Mouse (Mus musculus): Measurements from ENCODE around the gene Adtrp. TPM values are rescaled to one million over a fixed set of nuclear protein-coding genes. Genes with fewer than 3 reads are reported as not detected.

Adtrp gene
- polyA plus RNA-seq, 1 experiment from 2014 or later: 3.0 TPM

- H3K4me1 ChIP-seq (ENCODE audit: control insufficient read depth, low read depth, low read length): no peaks in the 10 kb centered on the region
- H3K27me3 ChIP-seq (ENCODE audit: control insufficient read depth, insufficient read depth, low read depth, low read length): no peaks in the 10 kb centered on the region
- H3K36me3 ChIP-seq (ENCODE audit: control insufficient read depth, insufficient read depth): no peaks in the 10 kb centered on the region
- H3K27ac ChIP-seq (ENCODE audit: low read length): no peak overlapping the region
- no peak overlapping the region for H3K4me2 ChIP-seq (ENCODE audit: low read depth, low read length)
- 66% methylated on average over 7 of the region's 7 CpGs for WGBS (ENCODE audit: insufficient replicate concordance)
- no peaks in the 10 kb centered on the region for H3K9me3 ChIP-seq (replicated peaks; ENCODE audit: control insufficient read depth, low read length)
- no peak for ATAC-seq (ENCODE audit: low read depth)
- no peak overlapping the region for H3K9ac ChIP-seq (ENCODE audit: low read depth, low read length)
- H3K4me3 ChIP-seq (ENCODE audit: low read depth, low read length): no peak overlapping the region
Observed at GRCm38 (mm10) chr13:41872686-41873085, 25.2 kb upstream of the Adtrp start.

DNA sequence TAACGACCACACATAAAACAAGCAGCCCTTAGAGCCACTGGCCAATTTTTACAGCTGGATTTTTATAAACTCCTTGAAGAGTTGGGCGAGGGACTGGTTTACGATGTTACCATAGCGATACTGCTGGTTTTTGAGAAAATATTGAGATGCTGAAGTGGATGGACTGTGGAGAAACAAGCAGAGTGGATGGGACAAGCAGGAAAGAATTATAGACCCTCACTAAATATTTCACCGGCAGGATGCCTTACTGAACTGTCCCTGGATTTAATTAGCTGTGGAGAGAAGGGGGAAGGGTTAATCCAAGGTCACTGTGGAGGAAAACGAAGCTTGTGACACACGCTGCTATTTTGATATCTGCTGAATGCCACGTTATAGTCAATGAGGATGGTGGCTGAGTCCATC lies 24.7 kb upstream of the Adtrp start:
- no peaks in the 10 kb centered on the region for H3K9me3 ChIP-seq (replicated peaks; ENCODE audit: control insufficient read depth, low read length)
- H3K4me3 ChIP-seq (ENCODE audit: low read depth, low read length): no peak overlapping the region
- H3K27ac ChIP-seq (ENCODE audit: low read length): no peak overlapping the region
- no peak overlapping the region for H3K9ac ChIP-seq (ENCODE audit: low read depth, low read length)
- ATAC-seq (ENCODE audit: low read depth): no peak
- no peak overlapping the region for H3K4me2 ChIP-seq (ENCODE audit: low read depth, low read length)
- H3K4me1 ChIP-seq (ENCODE audit: control insufficient read depth, low read depth, low read length): no peaks in the 10 kb centered on the region
- H3K36me3 ChIP-seq (ENCODE audit: control insufficient read depth, insufficient read depth): no peaks in the 10 kb centered on the region
- no peaks in the 10 kb centered on the region for H3K27me3 ChIP-seq (ENCODE audit: control insufficient read depth, insufficient read depth, low read depth, low read length)
- WGBS (ENCODE audit: insufficient replicate concordance): 50% methylated on average over 8 of the region's 8 CpGs

DNA sequence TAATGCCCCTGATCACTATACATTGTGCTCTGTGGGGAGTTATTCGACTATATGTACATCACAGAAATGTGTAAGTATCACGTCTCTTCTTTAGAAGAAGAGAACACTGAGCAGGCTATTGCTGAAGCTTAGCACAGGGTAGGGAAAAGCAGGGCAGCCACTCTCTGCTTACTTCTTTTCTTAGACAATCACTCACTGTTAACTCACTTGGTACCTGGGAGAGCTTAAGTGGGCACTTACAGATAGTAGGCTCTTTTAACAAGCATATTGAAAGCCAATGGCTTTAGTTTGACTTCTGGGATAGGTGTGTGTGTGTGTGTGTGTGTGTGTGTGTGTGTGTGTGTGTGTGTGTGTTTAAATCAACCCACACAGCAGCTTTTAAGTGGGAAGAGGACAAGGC lies 20.0 kb upstream of the Adtrp start:
- no peaks in the 10 kb centered on the region for H3K9me3 ChIP-seq (replicated peaks; ENCODE audit: control insufficient read depth, low read length)
- no peak overlapping the region for H3K27ac ChIP-seq (ENCODE audit: low read length)
- H3K9ac ChIP-seq (ENCODE audit: low read depth, low read length): no peak overlapping the region
- H3K4me1 ChIP-seq (ENCODE audit: control insufficient read depth, low read depth, low read length): no peaks in the 10 kb centered on the region
- no peak for ATAC-seq (ENCODE audit: low read depth)
- no peak overlapping the region for H3K4me2 ChIP-seq (ENCODE audit: low read depth, low read length)
- WGBS (ENCODE audit: insufficient replicate concordance): 50% methylated on average over 2 of the region's 2 CpGs
- H3K27me3 ChIP-seq (ENCODE audit: control insufficient read depth, insufficient read depth, low read depth, low read length): no peaks in the 10 kb centered on the region
- no peaks in the 10 kb centered on the region for H3K36me3 ChIP-seq (ENCODE audit: control insufficient read depth, insufficient read depth)
- no peak overlapping the region for H3K4me3 ChIP-seq (ENCODE audit: low read depth, low read length)

DNA sequence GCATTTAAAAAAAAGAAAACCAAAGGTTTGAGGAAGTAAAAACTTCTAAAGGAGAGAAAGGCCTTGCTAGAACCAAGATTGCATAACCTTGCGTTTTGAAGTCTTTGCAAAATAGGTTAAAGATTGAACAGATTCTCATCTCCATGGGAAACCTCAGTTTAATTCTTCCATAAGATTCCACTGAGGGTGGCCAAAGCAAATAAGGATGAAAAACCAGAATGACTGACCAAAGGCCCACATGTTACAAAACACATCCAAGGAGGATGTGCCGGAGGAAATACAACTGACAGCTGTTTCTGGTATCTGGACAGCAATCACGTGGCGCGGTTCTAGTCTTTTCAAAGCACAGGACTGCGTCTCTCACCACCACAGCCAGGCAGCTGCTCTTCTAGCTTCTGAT lies 18.1 kb upstream of the Adtrp start:
- no peak for ATAC-seq (ENCODE audit: low read depth)
- H3K9ac ChIP-seq (ENCODE audit: low read depth, low read length): no peak overlapping the region
- H3K4me1 ChIP-seq (ENCODE audit: control insufficient read depth, low read depth, low read length): no peaks in the 10 kb centered on the region
- no peaks in the 10 kb centered on the region for H3K27me3 ChIP-seq (ENCODE audit: control insufficient read depth, insufficient read depth, low read depth, low read length)
- H3K36me3 ChIP-seq (ENCODE audit: control insufficient read depth, insufficient read depth): no peaks in the 10 kb centered on the region
- H3K9me3 ChIP-seq (replicated peaks; ENCODE audit: control insufficient read depth, low read length): no peaks in the 10 kb centered on the region
- H3K4me2 ChIP-seq (ENCODE audit: low read depth, low read length): no peak overlapping the region
- WGBS (ENCODE audit: insufficient replicate concordance): 28% methylated on average over 6 of the region's 6 CpGs
- no peak overlapping the region for H3K4me3 ChIP-seq (ENCODE audit: low read depth, low read length)
- H3K27ac ChIP-seq (ENCODE audit: low read length): no peak overlapping the region

DNA sequence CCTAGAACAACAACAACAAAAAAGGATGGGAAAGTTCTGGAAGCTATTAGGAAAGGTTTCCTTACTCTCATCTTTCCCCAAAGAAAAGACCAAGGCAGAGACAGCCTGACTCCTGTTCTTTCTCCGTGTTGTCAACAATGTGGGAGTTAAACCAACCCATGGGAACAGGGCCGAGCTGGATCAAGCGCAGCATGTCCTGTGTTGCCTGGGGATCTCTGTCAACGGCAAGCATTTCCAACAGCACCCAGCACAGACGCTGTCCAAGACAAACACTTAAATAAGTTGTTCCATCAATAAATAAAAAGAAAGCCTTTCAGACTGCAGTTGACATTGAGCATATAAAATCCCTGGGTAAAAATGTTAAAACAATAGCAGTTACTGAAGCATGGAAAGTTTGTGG lies 17.6 kb upstream of the Adtrp start:
- no peaks in the 10 kb centered on the region for H3K4me1 ChIP-seq (ENCODE audit: control insufficient read depth, low read depth, low read length)
- H3K36me3 ChIP-seq (ENCODE audit: control insufficient read depth, insufficient read depth): no peaks in the 10 kb centered on the region
- H3K9ac ChIP-seq (ENCODE audit: low read depth, low read length): no peak overlapping the region
- H3K4me2 ChIP-seq (ENCODE audit: low read depth, low read length): no peak overlapping the region
- H3K27me3 ChIP-seq (ENCODE audit: control insufficient read depth, insufficient read depth, low read depth, low read length): no peaks in the 10 kb centered on the region
- H3K9me3 ChIP-seq (replicated peaks; ENCODE audit: control insufficient read depth, low read length): no peaks in the 10 kb centered on the region
- ATAC-seq (ENCODE audit: low read depth): no peak
- no peak overlapping the region for H3K27ac ChIP-seq (ENCODE audit: low read length)
- H3K4me3 ChIP-seq (ENCODE audit: low read depth, low read length): no peak overlapping the region
- 62% methylated on average over 5 of the region's 5 CpGs for WGBS (ENCODE audit: insufficient replicate concordance)

GRCm38 (mm10) chr13:41860603-41861405 lies 13.3 kb upstream of the Adtrp start:
- Histone ChIP-seq H3K36me3 (ENCODE audit: control insufficient read depth, insufficient read depth) (no peaks in the 10 kb centered on the region), H3K27me3 (ENCODE audit: control insufficient read depth, insufficient read depth, low read depth, low read length) (no peaks in the 10 kb centered on the region), H3K27ac (ENCODE audit: low read length) (no peak overlapping the region), H3K4me2 (ENCODE audit: low read depth, low read length) (no peak overlapping the region), H3K9me3 (replicated peaks; ENCODE audit: control insufficient read depth, low read length) (no peaks in the 10 kb centered on the region), H3K9ac (ENCODE audit: low read depth, low read length) (no peak overlapping the region), H3K4me1 (ENCODE audit: control insufficient read depth, low read depth, low read length) (no peaks in the 10 kb centered on the region), H3K4me3 (ENCODE audit: low read depth, low read length) (no peak overlapping the region)
- 74% methylated on average over 15 of the region's 15 CpGs for WGBS (ENCODE audit: insufficient replicate concordance)
- no peak for ATAC-seq (ENCODE audit: low read depth)

DNA sequence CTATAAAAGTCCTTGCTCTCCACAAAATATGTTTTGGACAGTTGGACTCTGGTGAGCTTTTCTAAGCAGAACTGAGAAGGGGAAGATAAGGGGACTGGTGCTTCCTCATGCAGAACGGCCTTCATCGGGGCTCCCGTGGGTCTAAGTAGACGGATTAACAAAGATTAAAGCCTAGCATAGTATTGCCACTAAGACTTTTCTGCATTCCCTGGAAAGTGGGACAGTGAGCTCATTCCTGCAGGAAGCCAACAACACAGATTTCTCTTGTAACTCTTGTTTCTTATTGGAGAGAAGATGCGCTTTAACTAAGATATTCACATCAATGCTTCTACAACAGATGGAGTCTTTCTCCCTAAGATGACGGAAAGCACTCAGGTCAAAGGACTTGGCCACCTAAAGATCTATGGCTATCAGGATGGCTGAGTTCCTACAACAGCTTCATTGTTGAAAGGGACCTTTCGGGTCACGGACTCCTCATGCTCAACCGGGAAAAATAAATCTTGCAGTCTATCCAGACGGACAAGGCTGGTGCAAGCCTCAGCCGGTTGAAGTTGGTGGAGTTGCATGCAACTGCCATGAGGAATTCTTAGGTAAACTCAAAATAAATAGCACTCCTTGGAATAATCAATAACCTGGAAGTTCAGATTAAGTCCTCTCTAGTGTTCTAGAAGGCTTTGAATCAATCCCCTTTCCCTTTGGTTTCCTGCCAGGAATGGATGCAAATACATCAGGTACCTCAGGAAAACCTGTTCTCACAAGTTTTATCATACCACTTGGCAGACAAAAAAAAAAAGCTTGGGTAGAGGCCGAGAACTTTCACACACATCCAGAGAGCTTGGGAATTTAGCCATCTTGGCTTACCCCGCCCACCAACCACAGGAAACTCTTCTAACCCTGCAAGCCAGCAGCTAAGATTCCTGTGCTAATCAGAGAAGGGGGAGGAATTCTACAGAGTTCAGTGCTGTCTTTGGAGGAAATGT lies 8.0 kb upstream of the Adtrp start:
- H3K4me2 ChIP-seq (ENCODE audit: low read depth, low read length): no peak overlapping the region
- no peak overlapping the region for H3K27ac ChIP-seq (ENCODE audit: low read length)
- ATAC-seq (ENCODE audit: low read depth): no peak
- no peak overlapping the region for H3K9ac ChIP-seq (ENCODE audit: low read depth, low read length)
- WGBS (ENCODE audit: insufficient replicate concordance): 57% methylated on average over 13 of the region's 13 CpGs
- no peaks in the 10 kb centered on the region for H3K4me1 ChIP-seq (ENCODE audit: control insufficient read depth, low read depth, low read length)
- H3K4me3 ChIP-seq (ENCODE audit: low read depth, low read length): no peak overlapping the region
- H3K27me3 ChIP-seq (ENCODE audit: control insufficient read depth, insufficient read depth, low read depth, low read length): no peaks in the 10 kb centered on the region
- no peaks in the 10 kb centered on the region for H3K9me3 ChIP-seq (replicated peaks; ENCODE audit: control insufficient read depth, low read length)
- H3K36me3 ChIP-seq (ENCODE audit: control insufficient read depth, insufficient read depth): no peaks in the 10 kb centered on the region

GRCm38 (mm10) chr13:41850727-41851378 lies 3.4 kb upstream of the Adtrp start:
- H3K9ac ChIP-seq (ENCODE audit: low read depth, low read length): no peak overlapping the region
- no peak overlapping the region for H3K4me3 ChIP-seq (ENCODE audit: low read depth, low read length)
- no peak overlapping the region for H3K27ac ChIP-seq (ENCODE audit: low read length)
- no peak overlapping the region for H3K4me2 ChIP-seq (ENCODE audit: low read depth, low read length)
- ATAC-seq (ENCODE audit: low read depth): no peak
- no peaks in the 10 kb centered on the region for H3K36me3 ChIP-seq (ENCODE audit: control insufficient read depth, insufficient read depth)
- no peaks in the 10 kb centered on the region for H3K27me3 ChIP-seq (ENCODE audit: control insufficient read depth, insufficient read depth, low read depth, low read length)
- no peaks in the 10 kb centered on the region for H3K4me1 ChIP-seq (ENCODE audit: control insufficient read depth, low read depth, low read length)
- WGBS (ENCODE audit: insufficient replicate concordance): 61% methylated on average over 3 of the region's 3 CpGs
- H3K9me3 ChIP-seq (replicated peaks; ENCODE audit: control insufficient read depth, low read length): no peaks in the 10 kb centered on the region

Data from liver, embryonic 16.5 days (tissue).